Mouse (Mus musculus) myocyte (in vitro differentiated cells): ENCODE results near the gene Aff3. TPM values are rescaled to one million over a fixed set of nuclear protein-coding genes. Genes with fewer than 3 reads are reported as not detected.

ENCODE experiments used
- H3K27me3 ChIP-seq: one replicate; pipeline ENCODE4 v1.6.1; 2011; ENCODE audit not compliant: control insufficient read depth, insufficient read depth, insufficient read length
- H3K36me3 ChIP-seq: one replicate; pipeline ENCODE4 v1.6.1; 2011; ENCODE audit not compliant: control insufficient read depth, insufficient read depth
- H3K4me2 ChIP-seq: one replicate; pipeline ENCODE4 v1.6.1; 2011; ENCODE audit warnings: low read depth, control low read depth
- H3K4me3 ChIP-seq: one replicate; pipeline ENCODE4 v1.5.1; 2011; ENCODE audit warnings: mild to moderate bottlenecking, control low read depth, moderate library complexity
- H3K79me2 ChIP-seq: one replicate; pipeline ENCODE4 v1.6.1; 2011; ENCODE audit not compliant: control insufficient read depth, insufficient read depth
- H3ac ChIP-seq: one replicate; pipeline ENCODE4 v1.6.1; 2011; ENCODE audit not compliant: control insufficient read depth, insufficient read length
- CEBPB ChIP-seq: IDR thresholded peaks from 2 replicates; pipeline ENCODE4 v1.6.1; 2011; ENCODE audit warnings: mild to moderate bottlenecking, moderate library complexity; ENCODE audit not compliant: poor library complexity, insufficient read depth, severe bottlenecking
- E2F4 ChIP-seq: IDR thresholded peaks from one replicate; pipeline ENCODE4 v1.6.1; 2011; ENCODE audit warnings: mild to moderate bottlenecking, control low read depth, moderate library complexity; ENCODE audit not compliant: insufficient read depth
- MAX ChIP-seq: IDR thresholded peaks from one replicate; pipeline ENCODE4 v1.6.1; 2011; ENCODE audit warnings: low read depth, mild to moderate bottlenecking, control low read depth
- MYOD1 ChIP-seq, 3 experiments: IDR thresholded peaks; one replicate each; pipeline ENCODE4 v1.6.1; 2011; ENCODE audit warnings: control low read depth in 2 of 3, low read depth in 2 of 3, mild to moderate bottlenecking in 2 of 3, moderate library complexity in 1 of 3; ENCODE audit not compliant: insufficient read length in 2 of 3, control insufficient read depth in 1 of 3
- MYOG ChIP-seq, 3 experiments: IDR thresholded peaks; one replicate each; pipeline ENCODE4 v1.6.1; 2011; ENCODE audit warnings: control low read depth in 2 of 3, low read depth in 2 of 3, mild to moderate bottlenecking in 2 of 3; ENCODE audit not compliant: insufficient read length in 2 of 3, control insufficient read depth in 1 of 3, insufficient read depth in 1 of 3
- POLR2A ChIP-seq: IDR thresholded peaks from one replicate; pipeline ENCODE4 v1.6.1; 2011; ENCODE audit warnings: low read depth, mild to moderate bottlenecking, control low read depth, moderate library complexity; ENCODE audit not compliant: insufficient read length
- POLR2AphosphoS2 ChIP-seq: IDR thresholded peaks from one replicate; pipeline ENCODE4 v1.6.1; 2011; ENCODE audit warnings: low read depth, control low read depth; ENCODE audit not compliant: insufficient read length
- REST ChIP-seq: IDR thresholded peaks from one replicate; pipeline ENCODE4 v1.6.1; 2011; ENCODE audit warnings: mild to moderate bottlenecking, control low read depth, moderate library complexity; ENCODE audit not compliant: insufficient read depth, insufficient read length
- SRF ChIP-seq: IDR thresholded peaks from one replicate; pipeline ENCODE4 v1.6.1; 2011; ENCODE audit warnings: low read depth; ENCODE audit not compliant: control insufficient read depth, insufficient read length
- TCF12 ChIP-seq: IDR thresholded peaks from one replicate; pipeline ENCODE4 v1.6.1; 2011; ENCODE audit warnings: mild to moderate bottlenecking, control low read depth; ENCODE audit not compliant: poor library complexity, insufficient read depth, severe bottlenecking
- TCF3 ChIP-seq: IDR thresholded peaks from one replicate; pipeline ENCODE4 v1.6.1; 2011; ENCODE audit warnings: low read depth, control low read depth; ENCODE audit not compliant: insufficient read length
- USF1 ChIP-seq: IDR thresholded peaks from one replicate; pipeline ENCODE4 v1.6.1; 2011; ENCODE audit warnings: low read depth, mild to moderate bottlenecking, control low read depth, moderate library complexity
- polyA plus RNA-seq: library from polyadenylated mRNA; unstranded; fragments of >200 nt; fragmentation: generic; extraction: Trizol; gene quantifications from one replicate; pipeline ENCODE4 v1.2.1, GENCODE M21; 2012; ENCODE audit warnings: missing spikeins

Aff3 gene
- polyA plus RNA-seq, 1 experiment = not detected

DNA sequence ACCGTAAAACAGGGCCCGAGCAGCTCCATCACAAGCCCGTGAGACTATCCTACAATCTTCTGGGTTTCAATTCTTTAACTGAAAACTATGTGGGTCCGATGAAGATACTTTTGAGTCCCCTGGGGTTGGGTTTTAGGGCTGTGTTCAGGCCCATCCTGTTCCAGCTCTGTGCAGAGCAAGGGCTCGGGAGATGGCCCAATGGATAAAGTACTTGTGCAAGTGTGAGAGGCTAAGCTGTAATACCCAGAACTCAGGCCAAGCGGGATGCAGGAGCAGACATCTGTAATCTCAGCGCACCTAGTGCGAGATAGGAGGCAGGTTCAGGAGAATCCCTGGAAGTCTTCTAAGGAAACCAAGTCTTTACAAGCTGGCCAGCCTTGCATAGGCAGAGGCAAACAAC is 355.4 kb downstream of the Aff3 start:
- TF ChIP-seq E2F4 = no peak
- no peak for TF ChIP-seq MAX
- TF ChIP-seq TCF12 = no peak
- TF ChIP-seq CEBPB = no peak
- no peak for TF ChIP-seq USF1
- no peak for TF ChIP-seq TCF3
- no peak for TF ChIP-seq MYOG (IDR thresholded peaks at IDR 0.05; ENCODE audit: control insufficient read depth in 1 of 3, insufficient read depth in 1 of 3, insufficient read length in 2 of 3, low read depth in 2 of 3)
- no peak for TF ChIP-seq POLR2AphosphoS2
- no peak for TF ChIP-seq REST
- TF ChIP-seq SRF = no peak
- TF ChIP-seq POLR2A = no peak
- TF ChIP-seq MYOD1 (IDR thresholded peaks at IDR 0.05; ENCODE audit: control insufficient read depth in 1 of 3, insufficient read length in 2 of 3, low read depth in 2 of 3) = no peak
- H3K4me3 ChIP-seq = no peak overlapping the region
- H3K27me3 ChIP-seq = no peaks in the 10 kb centered on the region
- no peak overlapping the region for H3ac ChIP-seq
- no peak overlapping the region for H3K4me2 ChIP-seq
- H3K36me3 ChIP-seq = no peaks in the 10 kb centered on the region
- no peaks in the 10 kb centered on the region for H3K79me2 ChIP-seq

- Histone ChIP-seq H3K36me3 (no peaks in the 10 kb centered on the region), H3K4me2 (no peak overlapping the region), H3ac (no peak overlapping the region), H3K4me3 (no peak overlapping the region), H3K79me2 (no peaks in the 10 kb centered on the region), H3K27me3 (no peaks in the 10 kb centered on the region)
- TF ChIP-seq SRF = no peak
Measured at GRCm38 (mm10) chr1:38308705-38308996, 356.1 kb downstream of the Aff3 start.

DNA sequence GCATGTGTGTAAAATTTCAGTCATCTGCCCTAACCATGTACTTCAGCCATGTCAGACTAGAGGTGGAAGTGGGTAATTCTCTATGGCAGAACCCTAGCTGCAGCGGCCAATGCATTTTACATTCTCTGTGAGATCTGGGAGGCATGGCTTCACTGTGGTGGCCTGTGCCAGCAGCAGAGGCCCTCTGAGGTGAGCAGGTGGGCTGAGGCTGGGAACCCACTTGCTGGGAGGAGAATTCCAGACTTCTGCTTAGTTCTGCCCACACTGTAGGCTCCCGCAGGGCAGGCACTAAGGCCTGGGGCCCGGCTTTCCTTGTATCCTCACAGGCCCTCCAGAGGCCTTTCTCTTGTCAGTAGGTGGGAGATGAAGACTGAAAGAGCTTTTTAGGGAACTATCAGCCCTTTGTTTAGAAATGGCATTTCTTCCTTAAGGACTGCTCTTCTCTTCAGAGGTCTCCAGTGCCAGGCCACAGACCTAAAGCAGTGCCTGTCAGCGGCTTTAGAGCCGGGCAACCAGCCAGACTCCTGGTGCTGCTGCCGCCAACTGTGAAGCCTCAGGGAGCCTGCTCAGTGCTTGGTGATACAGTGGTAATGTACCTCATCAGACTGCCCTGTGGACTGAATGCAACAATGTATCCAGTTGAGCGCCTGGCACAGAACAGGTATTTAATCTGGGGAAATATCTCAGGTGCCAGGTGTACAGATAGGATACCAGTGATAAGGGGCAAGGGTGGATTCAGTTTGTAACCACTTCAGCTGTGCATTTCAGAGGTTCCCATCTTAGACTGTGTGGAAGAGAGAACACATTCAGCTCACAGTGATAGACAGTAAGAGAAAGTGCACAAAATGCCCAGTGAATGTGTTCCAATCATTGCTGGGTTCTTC is 356.7 kb downstream of the Aff3 start:
- TF ChIP-seq SRF (no peak), MYOG (IDR thresholded peaks at IDR 0.05; ENCODE audit: control insufficient read depth in 1 of 3, insufficient read depth in 1 of 3, insufficient read length in 2 of 3, low read depth in 2 of 3) (no peak), USF1 (no peak), MAX (no peak), POLR2AphosphoS2 (no peak), TCF12 (no peak), POLR2A (no peak), REST (no peak), TCF3 (no peak), CEBPB (no peak)
- Histone ChIP-seq H3K4me2 (no peak overlapping the region), H3K79me2 (no peaks in the 10 kb centered on the region)

DNA sequence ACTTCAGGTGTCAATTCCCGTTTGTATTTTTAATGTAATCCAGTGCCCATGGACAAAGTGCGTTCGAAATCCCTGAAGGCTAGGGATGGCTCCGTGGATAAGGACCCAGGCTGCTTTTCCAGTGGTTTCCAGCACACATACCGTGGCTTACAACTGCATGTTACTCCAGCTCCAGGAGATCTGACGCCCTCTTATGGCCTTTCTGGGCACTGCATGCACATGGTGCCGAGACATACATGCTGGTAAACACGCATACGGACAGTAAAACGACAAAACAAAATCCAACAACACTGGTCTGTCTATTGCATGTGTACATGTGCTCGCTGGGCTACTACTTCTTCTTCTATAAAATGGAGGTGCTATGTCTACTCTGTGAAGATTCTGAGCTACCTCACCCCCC is 357.5 kb downstream of the Aff3 start:
- no peak overlapping the region for H3ac ChIP-seq
- TF ChIP-seq REST (no peak), POLR2A (no peak), SRF (no peak)
- H3K79me2 ChIP-seq = no peaks in the 10 kb centered on the region
- H3K4me2 ChIP-seq = no peak overlapping the region
- H3K27me3 ChIP-seq = no peaks in the 10 kb centered on the region
- H3K36me3 ChIP-seq = no peaks in the 10 kb centered on the region
- H3K4me3 ChIP-seq = no peak overlapping the region

More for the DNA sequence above, 356.7 kb downstream of the Aff3 start:
- Histone ChIP-seq H3K27me3 (no peaks in the 10 kb centered on the region), H3K36me3 (no peaks in the 10 kb centered on the region), H3ac (no peak overlapping the region), H3K4me3 (no peak overlapping the region)

DNA sequence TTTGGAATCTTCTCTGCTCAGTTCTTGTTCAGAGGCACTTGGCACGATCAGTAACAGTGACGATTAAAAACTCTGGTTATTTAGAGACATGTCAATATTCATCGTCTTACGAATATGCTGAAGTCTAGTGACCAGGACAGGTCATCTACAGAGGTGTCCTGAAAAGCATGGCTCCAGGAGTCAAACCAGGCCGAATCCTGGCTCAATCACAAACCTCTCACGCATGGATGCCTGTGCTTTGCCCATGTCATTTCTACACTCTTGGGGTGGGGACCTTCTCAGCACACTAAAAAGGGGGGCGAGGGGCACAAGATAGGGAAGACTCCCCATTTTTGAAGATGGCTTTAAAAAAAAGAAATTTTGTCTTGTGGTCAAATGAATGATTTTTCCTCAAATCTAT is 358.6 kb downstream of the Aff3 start:
- Histone ChIP-seq H3K36me3 (no peaks in the 10 kb centered on the region), H3K27me3 (no peaks in the 10 kb centered on the region), H3K79me2 (no peaks in the 10 kb centered on the region), H3K4me3 (no peak overlapping the region), H3ac (no peak overlapping the region), H3K4me2 (no peak overlapping the region)
- TF ChIP-seq MYOD1 (IDR thresholded peaks at IDR 0.05; ENCODE audit: control insufficient read depth in 1 of 3, insufficient read length in 2 of 3, low read depth in 2 of 3) = no peak
- no peak for TF ChIP-seq REST
- TF ChIP-seq E2F4 = no peak
- no peak for TF ChIP-seq USF1
- no peak for TF ChIP-seq CEBPB
- no peak for TF ChIP-seq SRF
- no peak for TF ChIP-seq POLR2A
- no peak for TF ChIP-seq TCF3
- no peak for TF ChIP-seq POLR2AphosphoS2
- TF ChIP-seq MAX = no peak
- TF ChIP-seq TCF12 = no peak
- TF ChIP-seq MYOG (IDR thresholded peaks at IDR 0.05; ENCODE audit: control insufficient read depth in 1 of 3, insufficient read depth in 1 of 3, insufficient read length in 2 of 3, low read depth in 2 of 3) = no peak
